Mouse (Mus musculus) bone marrow macrophage, adult 2 months (primary cell): Measurements from ENCODE around the gene Gckr.

ENCODE experiments used
- CTCF ChIP-seq: IDR thresholded peaks from 2 replicates; pipeline ENCODE4 v1.5.1; 2012; ENCODE audit warnings: low read depth, mild to moderate bottlenecking, low read length, moderate library complexity
- POLR2A ChIP-seq: IDR thresholded peaks from 2 replicates; pipeline ENCODE4 v1.6.1; 2012; ENCODE audit warnings: mild to moderate bottlenecking, low read depth, low read length, borderline replicate concordance

GRCm38 (mm10) chr5:31255381-31255780 is 41.9 kb upstream of the Gckr start:
- TF ChIP-seq CTCF (no peak), POLR2A (no peak)
